Mouse (Mus musculus): ENCODE measurements at regions not wholly inside any gene's neighbourhood (a gene's known extent, or its start where the extent isn't known, plus 50 kb on each side); places are given as distances from the start of the nearest gene placed in this dataset.

GRCm38 (mm10) chr2:148585721-148586335 is 86.6 kb upstream of the Nxt1 start:
- no peak for DNase-seq (ENCODE audit: low read depth in 1 of 2, low spot score in 2 of 2)
- no peak overlapping the region for H3K4me3 ChIP-seq (ENCODE audit: extremely low read depth, insufficient read depth, insufficient read length)
- no peak for TF ChIP-seq POLR2A (IDR thresholded peaks at IDR 0.05; ENCODE audit: low read depth, low read length)
- no peak for TF ChIP-seq CTCF (IDR thresholded peaks at IDR 0.05; ENCODE audit: extremely low read depth, insufficient read depth, insufficient read length, insufficient replicate concordance)
- H3K36me3 ChIP-seq (ENCODE audit: control insufficient read depth, insufficient read depth, low read length): no peaks in the 10 kb centered on the region
- no peaks in the 10 kb centered on the region for H3K27me3 ChIP-seq (ENCODE audit: control insufficient read depth, insufficient read depth, low read length)
- H3K27ac ChIP-seq (ENCODE audit: insufficient read depth, low read length): no peak overlapping the region
- 35% methylated on average over 1 of the region's 1 CpGs for WGBS
- H3K4me1 ChIP-seq (ENCODE audit: control insufficient read depth, insufficient read depth, insufficient read length): no peaks in the 10 kb centered on the region

GRCm38 (mm10) chr2:148582208-148582607 is 90.2 kb upstream of the Nxt1 start:
- no peak overlapping the region for H3K27ac ChIP-seq (ENCODE audit: insufficient read depth, low read length)
- no peak for DNase-seq (ENCODE audit: low read depth in 1 of 2, low spot score in 2 of 2)
- TF ChIP-seq POLR2A (IDR thresholded peaks at IDR 0.05; ENCODE audit: low read depth, low read length) (no peak), CTCF (IDR thresholded peaks at IDR 0.05; ENCODE audit: extremely low read depth, insufficient read depth, insufficient read length, insufficient replicate concordance) (no peak)
- no peaks in the 10 kb centered on the region for H3K36me3 ChIP-seq (ENCODE audit: control insufficient read depth, insufficient read depth, low read length)
- 92% methylated on average over 1 of the region's 1 CpGs for WGBS
- no peaks in the 10 kb centered on the region for H3K27me3 ChIP-seq (ENCODE audit: control insufficient read depth, insufficient read depth, low read length)
- no peak overlapping the region for H3K4me3 ChIP-seq (ENCODE audit: extremely low read depth, insufficient read depth, insufficient read length)
- peaks cover 3% of the 10 kb centered on the region; the same call in 1 of the 2 replicates for H3K4me1 ChIP-seq (ENCODE audit: control insufficient read depth, insufficient read depth, insufficient read length)

GRCm38 (mm10) chr2:148581666-148582065 is 90.7 kb upstream of the Nxt1 start:
- Histone ChIP-seq H3K27me3 (ENCODE audit: control insufficient read depth, insufficient read depth, low read length) (no peaks in the 10 kb centered on the region), H3K4me1 (ENCODE audit: control insufficient read depth, insufficient read depth, insufficient read length) (peaks cover 3% of the 10 kb centered on the region; the same call in 1 of the 2 replicates), H3K36me3 (ENCODE audit: control insufficient read depth, insufficient read depth, low read length) (no peaks in the 10 kb centered on the region), H3K27ac (ENCODE audit: insufficient read depth, low read length) (no peak overlapping the region), H3K4me3 (ENCODE audit: extremely low read depth, insufficient read depth, insufficient read length) (no peak overlapping the region)
- DNase-seq (ENCODE audit: low read depth in 1 of 2, low spot score in 2 of 2): no peak
- 86% methylated on average over 4 of the region's 4 CpGs for WGBS
- no peak for TF ChIP-seq CTCF (IDR thresholded peaks at IDR 0.05; ENCODE audit: extremely low read depth, insufficient read depth, insufficient read length, insufficient replicate concordance)

GRCm38 (mm10) chr2:148580286-148580966 is 92.0 kb upstream of the Nxt1 start:
- 44% methylated on average over 7 of the region's 7 CpGs for WGBS
- Histone ChIP-seq H3K36me3 (ENCODE audit: control insufficient read depth, insufficient read depth, low read length) (no peaks in the 10 kb centered on the region), H3K4me1 (ENCODE audit: control insufficient read depth, insufficient read depth, insufficient read length) (peaks cover 3% of the 10 kb centered on the region; the same call in 1 of the 2 replicates), H3K4me3 (ENCODE audit: extremely low read depth, insufficient read depth, insufficient read length) (no peak overlapping the region), H3K27ac (ENCODE audit: insufficient read depth, low read length) (no peak overlapping the region), H3K27me3 (ENCODE audit: control insufficient read depth, insufficient read depth, low read length) (no peaks in the 10 kb centered on the region)
- TF ChIP-seq POLR2A (IDR thresholded peaks at IDR 0.05; ENCODE audit: low read depth, low read length): no peak
- TF ChIP-seq CTCF (IDR thresholded peaks at IDR 0.05; ENCODE audit: extremely low read depth, insufficient read depth, insufficient read length, insufficient replicate concordance): peak; percentile 53; the same call in 1 of the 2 replicates
- peak in 1 of 2 experiments; percentile 12 for DNase-seq (ENCODE audit: low read depth in 1 of 2, low spot score in 2 of 2)

DNA sequence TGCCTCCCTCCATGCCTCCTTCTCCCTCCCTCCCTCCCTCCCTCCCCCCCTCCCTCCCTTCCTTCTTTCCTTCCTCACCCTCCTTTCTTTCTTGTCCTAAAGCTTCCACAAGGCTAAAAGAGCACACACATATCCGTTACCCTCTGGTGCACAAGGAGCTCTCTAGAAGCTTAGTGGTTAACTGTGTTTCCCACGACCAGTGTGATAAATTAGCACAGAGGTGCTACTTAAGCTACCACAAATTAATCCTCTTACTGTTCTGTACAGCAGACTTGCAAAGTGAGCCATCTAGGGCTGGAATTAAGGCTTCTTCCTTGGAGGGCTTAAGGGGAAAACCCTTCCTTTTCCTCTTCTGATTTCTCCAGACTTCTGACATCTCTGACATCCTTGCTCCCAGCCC is 92.8 kb upstream of the Nxt1 start:
- no peak for DNase-seq (ENCODE audit: low read depth in 1 of 2, low spot score in 2 of 2)
- TF ChIP-seq POLR2A (IDR thresholded peaks at IDR 0.05; ENCODE audit: low read depth, low read length) (no peak), CTCF (IDR thresholded peaks at IDR 0.05; ENCODE audit: extremely low read depth, insufficient read depth, insufficient read length, insufficient replicate concordance) (no peak)
- Histone ChIP-seq H3K36me3 (ENCODE audit: control insufficient read depth, insufficient read depth, low read length) (no peaks in the 10 kb centered on the region), H3K4me1 (ENCODE audit: control insufficient read depth, insufficient read depth, insufficient read length) (peaks cover 3% of the 10 kb centered on the region; the same call in 1 of the 2 replicates), H3K27me3 (ENCODE audit: control insufficient read depth, insufficient read depth, low read length) (no peaks in the 10 kb centered on the region), H3K27ac (ENCODE audit: insufficient read depth, low read length) (no peak overlapping the region), H3K4me3 (ENCODE audit: extremely low read depth, insufficient read depth, insufficient read length) (no peak overlapping the region)
- 28% methylated on average over 2 of the region's 2 CpGs for WGBS

GRCm38 (mm10) chr2:148579027-148579426 is 93.4 kb upstream of the Nxt1 start:
- no peak overlapping the region for H3K27ac ChIP-seq (ENCODE audit: insufficient read depth, low read length)
- 20% methylated on average over 5 of the region's 5 CpGs for WGBS
- TF ChIP-seq CTCF (IDR thresholded peaks at IDR 0.05; ENCODE audit: extremely low read depth, insufficient read depth, insufficient read length, insufficient replicate concordance) (no peak), POLR2A (IDR thresholded peaks at IDR 0.05; ENCODE audit: low read depth, low read length) (no peak)
- H3K36me3 ChIP-seq (ENCODE audit: control insufficient read depth, insufficient read depth, low read length): no peaks in the 10 kb centered on the region
- peaks cover 3% of the 10 kb centered on the region; the same call in 1 of the 2 replicates for H3K4me1 ChIP-seq (ENCODE audit: control insufficient read depth, insufficient read depth, insufficient read length)
- H3K27me3 ChIP-seq (ENCODE audit: control insufficient read depth, insufficient read depth, low read length): no peaks in the 10 kb centered on the region
- H3K4me3 ChIP-seq (ENCODE audit: extremely low read depth, insufficient read depth, insufficient read length): no peak overlapping the region
- DNase-seq (ENCODE audit: low read depth in 1 of 2, low spot score in 2 of 2): no peak

- H3K4me3 ChIP-seq (ENCODE audit: extremely low read depth, insufficient read depth, insufficient read length): no peak overlapping the region
These were observed 94.2 kb upstream of the Nxt1 start for GRCm38 (mm10) chr2:148578176-148578575.

More at GRCm38 (mm10) chr2:148578176-148578575, 94.2 kb upstream of the Nxt1 start:
- Histone ChIP-seq H3K36me3 (ENCODE audit: control insufficient read depth, insufficient read depth, low read length) (no peaks in the 10 kb centered on the region), H3K27ac (ENCODE audit: insufficient read depth, low read length) (no peak overlapping the region), H3K4me1 (ENCODE audit: control insufficient read depth, insufficient read depth, insufficient read length) (peaks cover 3% of the 10 kb centered on the region; the same call in 1 of the 2 replicates), H3K27me3 (ENCODE audit: control insufficient read depth, insufficient read depth, low read length) (no peaks in the 10 kb centered on the region)
- TF ChIP-seq POLR2A (IDR thresholded peaks at IDR 0.05; ENCODE audit: low read depth, low read length) (no peak), CTCF (IDR thresholded peaks at IDR 0.05; ENCODE audit: extremely low read depth, insufficient read depth, insufficient read length, insufficient replicate concordance) (no peak)
- no peak for DNase-seq (ENCODE audit: low read depth in 1 of 2, low spot score in 2 of 2)
- WGBS: 59% methylated on average over 2 of the region's 2 CpGs

All from spleen, adult 2 months (tissue).